Mouse (Mus musculus) C2C12 (cell line): Measurements from ENCODE around the gene Pou2f2.

Source experiments
- CEBPB ChIP-seq: IDR thresholded peaks from one replicate; pipeline ENCODE4 v1.6.1; 2011; ENCODE audit warnings: low read depth, mild to moderate bottlenecking, control low read depth, moderate library complexity
- CTCF ChIP-seq: IDR thresholded peaks from one replicate; pipeline ENCODE4 v1.5.1; 2011; ENCODE audit not compliant: control insufficient read depth, insufficient read depth, insufficient read length
- FOSL1 ChIP-seq: IDR thresholded peaks from one replicate; pipeline ENCODE4 v1.8.0; 2011; ENCODE audit warnings: mild to moderate bottlenecking, low read length; ENCODE audit not compliant: poor library complexity, insufficient read depth, severe bottlenecking
- MAX ChIP-seq: IDR thresholded peaks from one replicate; pipeline ENCODE4 v1.6.1; 2011; ENCODE audit warnings: mild to moderate bottlenecking, control low read depth
- MYOD1 ChIP-seq: IDR thresholded peaks from one replicate; pipeline ENCODE4 v1.6.1; 2011; ENCODE audit warnings: low read depth; ENCODE audit not compliant: control insufficient read depth, insufficient read length
- MYOG ChIP-seq: IDR thresholded peaks from one replicate; pipeline ENCODE4 v1.6.1; 2011; ENCODE audit not compliant: control insufficient read depth, insufficient read length; ENCODE audit errors: extremely low read depth
- USF1 ChIP-seq: IDR thresholded peaks from one replicate; pipeline ENCODE4 v1.6.1; 2011; ENCODE audit warnings: low read depth, mild to moderate bottlenecking, control low read depth, moderate library complexity

DNA sequence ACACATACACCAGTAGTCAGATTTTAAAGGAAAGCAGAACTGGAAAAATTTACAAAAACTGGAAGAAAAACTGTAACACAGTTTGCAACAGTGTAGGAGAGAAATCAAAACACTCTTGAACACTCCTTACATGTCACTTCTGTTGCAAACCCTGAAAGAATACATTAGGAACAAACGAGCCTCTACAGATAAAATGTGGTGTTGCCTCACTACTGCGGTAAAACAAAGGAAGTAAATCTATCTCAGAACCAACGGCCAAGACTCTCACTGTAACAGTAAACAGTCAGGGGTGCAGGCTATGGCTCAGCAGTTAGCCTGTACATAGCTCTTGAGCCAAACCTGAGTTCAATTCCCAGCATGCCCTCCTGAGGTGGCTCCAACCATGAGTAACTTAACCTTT is 33.6 kb upstream of the Pou2f2 start:
- TF ChIP-seq MYOD1: no peak
- TF ChIP-seq CTCF: no peak
- TF ChIP-seq CEBPB: no peak
- no peak for TF ChIP-seq USF1
- TF ChIP-seq MAX: no peak
- TF ChIP-seq MYOG: no peak
- no peak for TF ChIP-seq FOSL1
